Mouse (Mus musculus) cortical plate, adult 2 months (tissue): ENCODE data around the gene Lenep.

Experiments used
- CTCF ChIP-seq: fragments of 200-500 bp; IDR thresholded peaks from 2 replicates; pipeline ENCODE4 v1.5.1; 2011; ENCODE audit warnings: mild to moderate bottlenecking, control low read depth, low read length; ENCODE audit not compliant: insufficient read depth; ENCODE audit errors: extremely low read depth
- POLR2A ChIP-seq: fragments of 200-500 bp; IDR thresholded peaks from 2 replicates; pipeline ENCODE4 v1.6.1; 2011; ENCODE audit warnings: mild to moderate bottlenecking, low read length, control low read depth; ENCODE audit not compliant: insufficient read depth; ENCODE audit errors: extremely low read depth

- TF ChIP-seq POLR2A = no peak
- TF ChIP-seq CTCF = no peak
Observed at GRCm38 (mm10) chr3:89416158-89416557, 13.6 kb upstream of the Lenep start.
